Mouse (Mus musculus) cerebellum, adult (tissue): Measurements from ENCODE around the gene Zfp518a.

Experiments
- ATAC-seq: cut with Nextera tagmentation; 2 replicates; pipeline ENCODE4 v1.9.2; 2017; ENCODE audit warnings: mild to moderate bottlenecking, moderate library complexity, mixed read lengths; ENCODE audit not compliant: insufficient number of reproducible peaks, low FRiP score, low TSS enrichment

The Zfp518a gene

DNA sequence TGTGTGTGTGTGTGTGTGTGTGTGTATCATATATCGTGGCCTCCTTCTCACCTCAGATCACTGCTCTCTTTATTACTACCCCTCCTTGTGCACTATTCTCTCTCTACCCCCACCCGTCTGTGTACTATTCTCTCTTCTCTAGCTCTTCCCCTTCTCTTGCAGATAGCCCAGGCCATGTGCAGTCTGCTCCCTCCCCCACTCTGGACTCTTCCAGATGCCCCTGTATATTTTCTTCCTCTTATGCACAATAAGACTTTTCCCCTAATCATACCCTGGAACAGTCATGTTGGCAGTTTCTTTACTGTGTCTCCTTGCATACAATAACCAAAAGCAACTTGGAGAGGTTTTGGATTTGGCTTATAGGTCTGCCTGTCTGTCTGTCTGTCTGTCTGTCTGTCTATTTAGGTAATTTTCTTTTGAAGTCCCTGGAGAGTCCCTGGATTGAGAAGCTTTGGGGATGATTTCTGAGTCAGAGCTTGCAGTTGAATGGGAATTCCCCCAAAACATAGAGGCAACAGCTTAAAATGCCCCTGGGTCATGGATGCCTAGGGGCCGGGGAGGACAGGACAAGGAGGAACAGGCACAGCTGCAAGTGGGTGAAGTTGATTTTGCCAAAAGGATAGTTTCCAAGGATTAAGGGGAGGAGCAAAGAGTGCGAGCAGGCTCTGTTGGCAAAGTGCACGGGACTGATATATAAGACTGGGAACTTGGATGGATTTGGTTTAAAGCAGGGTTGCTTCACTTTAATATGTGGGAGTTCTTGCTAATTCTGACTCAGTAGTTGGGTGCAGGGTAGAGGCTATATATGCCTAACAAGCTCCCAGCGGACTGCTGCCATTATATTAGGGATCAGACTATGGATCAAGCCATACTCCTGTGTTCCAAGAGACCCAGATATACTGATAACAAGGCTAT, 70.7 kb downstream of the Zfp518a start:
- ATAC-seq: no peak
